Mouse (Mus musculus): ENCODE measurements at regions not wholly inside any gene's neighbourhood (a gene's known extent, or its start where the extent isn't known, plus 50 kb on each side); places are given as distances from the start of the nearest gene placed in this dataset.

- DNase-seq (ENCODE audit: extremely low read depth): peak; percentile 26
Measured at GRCm38 (mm10) chr5:4262666-4263065, 70.5 kb downstream of the Mterf1b start.

GRCm38 (mm10) chr5:4263560-4264160 lies 71.5 kb downstream of the Mterf1b start:
- in situ Hi-C loops (cut with MboI; ENCODE audit: low pct_ligation_motif_present, low pct_unique_long_range_greater_than_20kb, low sequenced_read_pairs) (loop anchor here (25.0 kb wide), 1 partner anchor 649 kb away; no protein-coding TSS in a partner anchor), dilution Hi-C loops (cut with MboI; ENCODE audit: extremely low pct_ligation_motif_present, extremely low pct_unique_long_range_greater_than_20kb, low sequenced_read_pairs) (no loop called here)
- Histone ChIP-seq H3K9me3 (replicated peaks; ENCODE audit: low read length) (no peaks in the 10 kb centered on the region), H3K36me3 (replicated peaks in 1 of 2; ENCODE audit: control insufficient read depth in 1 of 2, insufficient read depth in 1 of 2, low read length in 1 of 2) (no peaks in the 10 kb centered on the region), H3K4me2 (ENCODE audit: insufficient read depth, low read depth, poor library complexity, severe bottlenecking) (no peak overlapping the region), H3K79me2 (replicated peaks; ENCODE audit: control insufficient read depth, extremely low read depth, insufficient read depth, poor library complexity, severe bottlenecking) (no peaks in the 10 kb centered on the region), H3K4me3 (replicated peaks in 1 of 3; ENCODE audit: low read depth in 2 of 3, low read length in 2 of 3, poor library complexity in 1 of 3) (no peak overlapping the region), H3K9ac (ENCODE audit: insufficient read depth, low read depth) (no peak overlapping the region), H3K27ac (ENCODE audit: insufficient read depth, low read depth) (no peak overlapping the region), H3K27me3 (replicated peaks) (no peaks in the 10 kb centered on the region), H3K4me1 (ENCODE audit: control insufficient read depth in 1 of 2, insufficient read depth in 2 of 2) (no peaks in the 10 kb centered on the region; a peak in 1 of 4 replicates)
- no peak for DNase-seq (ENCODE audit: extremely low read depth)
- TF ChIP-seq SMC3 (IDR thresholded peaks at IDR 0.05; ENCODE audit: low read depth, low read length) (peak; percentile 61), TCF12 (IDR thresholded peaks at IDR 0.05; ENCODE audit: low read depth, low read length) (no peak), RAD21 (IDR thresholded peaks at IDR 0.05; ENCODE audit: low read depth, low read length) (peak; percentile 69), CTCF (conservative IDR thresholded peaks at IDR 0.05 in 1 of 2, IDR thresholded peaks at IDR 0.05 in 1 of 2; ENCODE audit: low read depth in 2 of 2, low read length in 2 of 2) (peak in 1 of 2 experiments; percentile 64; a peak in 3 of 4 replicates), ZC3H11A (IDR thresholded peaks at IDR 0.05; ENCODE audit: low read depth, low read length) (peak; percentile 34)

More at GRCm38 (mm10) chr5:4262666-4263065, 70.5 kb downstream of the Mterf1b start:
- Histone ChIP-seq H3K9ac (ENCODE audit: insufficient read depth, low read depth) (no peak overlapping the region), H3K27me3 (replicated peaks) (no peaks in the 10 kb centered on the region), H3K79me2 (replicated peaks; ENCODE audit: control insufficient read depth, extremely low read depth, insufficient read depth, poor library complexity, severe bottlenecking) (no peaks in the 10 kb centered on the region), H3K4me1 (ENCODE audit: control insufficient read depth in 1 of 2, insufficient read depth in 2 of 2) (no peaks in the 10 kb centered on the region), H3K27ac (ENCODE audit: insufficient read depth, low read depth) (no peak overlapping the region), H3K4me3 (replicated peaks in 1 of 3; ENCODE audit: low read depth in 2 of 3, low read length in 2 of 3, poor library complexity in 1 of 3) (no peak overlapping the region), H3K9me3 (replicated peaks; ENCODE audit: low read length) (no peaks in the 10 kb centered on the region), H3K36me3 (replicated peaks in 1 of 2; ENCODE audit: control insufficient read depth in 1 of 2, insufficient read depth in 1 of 2, low read length in 1 of 2) (no peaks in the 10 kb centered on the region), H3K4me2 (ENCODE audit: insufficient read depth, low read depth, poor library complexity, severe bottlenecking) (no peak overlapping the region)
- in situ Hi-C loops (cut with MboI; ENCODE audit: low pct_ligation_motif_present, low pct_unique_long_range_greater_than_20kb, low sequenced_read_pairs) (loop anchor here (25.0 kb wide), 1 partner anchor 650 kb away; no protein-coding TSS in a partner anchor), dilution Hi-C loops (cut with MboI; ENCODE audit: extremely low pct_ligation_motif_present, extremely low pct_unique_long_range_greater_than_20kb, low sequenced_read_pairs) (no loop called here)
- TF ChIP-seq CTCF (conservative IDR thresholded peaks at IDR 0.05 in 1 of 2, IDR thresholded peaks at IDR 0.05 in 1 of 2; ENCODE audit: low read depth in 2 of 2, low read length in 2 of 2): peak; percentile 40 to 66
- TF ChIP-seq CHD2 (IDR thresholded peaks at IDR 0.05; ENCODE audit: low read length): peak; percentile 20; the same call in 1 of the 2 replicates
- no peak for TF ChIP-seq ZNF384 (IDR thresholded peaks at IDR 0.05; ENCODE audit: low read depth, low read length)
- TF ChIP-seq BHLHE40 (IDR thresholded peaks at IDR 0.05; ENCODE audit: low read depth, low read length): no peak
- TF ChIP-seq SMC3 (IDR thresholded peaks at IDR 0.05; ENCODE audit: low read depth, low read length): peak; percentile 52
- peak; percentile 36 for TF ChIP-seq RAD21 (IDR thresholded peaks at IDR 0.05; ENCODE audit: low read depth, low read length)

DNA sequence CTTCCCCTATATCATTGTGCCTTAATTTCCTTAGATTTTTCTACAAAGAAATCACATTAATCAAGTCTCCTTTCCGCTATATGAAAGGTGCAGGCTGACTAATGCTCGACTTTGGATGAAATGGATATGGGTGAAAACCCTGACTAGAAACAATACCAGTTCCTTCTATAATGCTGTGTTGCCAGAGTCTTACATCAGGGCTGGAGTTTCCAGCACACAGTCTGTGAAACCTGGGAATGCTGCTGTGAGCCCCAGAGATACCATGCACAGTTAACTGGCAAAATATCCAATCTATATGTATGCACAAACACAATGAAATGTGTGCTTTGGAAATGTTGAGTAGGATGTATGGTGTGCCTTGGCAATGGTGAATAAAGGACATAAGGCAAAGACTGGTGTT lies 75.5 kb downstream of the Mterf1b start:
- no peaks in the 10 kb centered on the region for H3K79me2 ChIP-seq (replicated peaks; ENCODE audit: control insufficient read depth, extremely low read depth, insufficient read depth, poor library complexity, severe bottlenecking)
- no peak overlapping the region for H3K9ac ChIP-seq (ENCODE audit: insufficient read depth, low read depth)
- in situ Hi-C loops (cut with MboI; ENCODE audit: low pct_ligation_motif_present, low pct_unique_long_range_greater_than_20kb, low sequenced_read_pairs): loop anchor here (25.0 kb wide), 1 partner anchor 645 kb away; no protein-coding TSS in a partner anchor
- TF ChIP-seq NRF1 (IDR thresholded peaks at IDR 0.05; ENCODE audit: low read depth, low read length) (no peak), E2F4 (IDR thresholded peaks at IDR 0.05; ENCODE audit: insufficient replicate concordance, low read depth, low read length) (no peak), TCF12 (IDR thresholded peaks at IDR 0.05; ENCODE audit: low read depth, low read length) (no peak), NELFE (IDR thresholded peaks at IDR 0.05; ENCODE audit: low read depth, low read length) (no peak)
- no peak for DNase-seq (ENCODE audit: extremely low read depth)
- H3K4me3 ChIP-seq (replicated peaks in 1 of 3; ENCODE audit: low read depth in 2 of 3, low read length in 2 of 3, poor library complexity in 1 of 3): no peak overlapping the region
- H3K9me3 ChIP-seq (replicated peaks; ENCODE audit: low read length): no peaks in the 10 kb centered on the region
- no peak overlapping the region for H3K4me2 ChIP-seq (ENCODE audit: insufficient read depth, low read depth, poor library complexity, severe bottlenecking)
- H3K27ac ChIP-seq (ENCODE audit: insufficient read depth, low read depth): no peak overlapping the region
- no peaks in the 10 kb centered on the region for H3K36me3 ChIP-seq (replicated peaks in 1 of 2; ENCODE audit: control insufficient read depth in 1 of 2, insufficient read depth in 1 of 2, low read length in 1 of 2)
- H3K27me3 ChIP-seq (replicated peaks): no peaks in the 10 kb centered on the region
- dilution Hi-C loops (cut with MboI; ENCODE audit: extremely low pct_ligation_motif_present, extremely low pct_unique_long_range_greater_than_20kb, low sequenced_read_pairs): no loop called here
- no peaks in the 10 kb centered on the region; a peak in 1 of 4 replicates for H3K4me1 ChIP-seq (ENCODE audit: control insufficient read depth in 1 of 2, insufficient read depth in 2 of 2)

All from CH12.LX (cell line).